Mouse (Mus musculus) bone marrow macrophage, adult 2 months (primary cell): Measurements from ENCODE around the gene Fkbpl.

Source experiments
- CTCF ChIP-seq: IDR thresholded peaks from 2 replicates; pipeline ENCODE4 v1.5.1; 2012; ENCODE audit warnings: low read depth, mild to moderate bottlenecking, low read length, moderate library complexity
- POLR2A ChIP-seq: IDR thresholded peaks from 2 replicates; pipeline ENCODE4 v1.6.1; 2012; ENCODE audit warnings: mild to moderate bottlenecking, low read depth, low read length, borderline replicate concordance

GRCm38 (mm10) chr17:34654392-34654791 lies 9.8 kb downstream of the Fkbpl start:
- no peak for TF ChIP-seq POLR2A
- no peak for TF ChIP-seq CTCF
